Mouse (Mus musculus): ENCODE measurements around the gene Gli1. TPM values are rescaled to one million over a fixed set of nuclear protein-coding genes. Genes with fewer than 3 reads are reported as not detected.
A peak's percentile ranks its signal among the peaks of the same experiment; 100 is the strongest.

The Gli1 gene
- polyA plus RNA-seq, 1 experiment from 2014 or later: 7.6 TPM

DNA sequence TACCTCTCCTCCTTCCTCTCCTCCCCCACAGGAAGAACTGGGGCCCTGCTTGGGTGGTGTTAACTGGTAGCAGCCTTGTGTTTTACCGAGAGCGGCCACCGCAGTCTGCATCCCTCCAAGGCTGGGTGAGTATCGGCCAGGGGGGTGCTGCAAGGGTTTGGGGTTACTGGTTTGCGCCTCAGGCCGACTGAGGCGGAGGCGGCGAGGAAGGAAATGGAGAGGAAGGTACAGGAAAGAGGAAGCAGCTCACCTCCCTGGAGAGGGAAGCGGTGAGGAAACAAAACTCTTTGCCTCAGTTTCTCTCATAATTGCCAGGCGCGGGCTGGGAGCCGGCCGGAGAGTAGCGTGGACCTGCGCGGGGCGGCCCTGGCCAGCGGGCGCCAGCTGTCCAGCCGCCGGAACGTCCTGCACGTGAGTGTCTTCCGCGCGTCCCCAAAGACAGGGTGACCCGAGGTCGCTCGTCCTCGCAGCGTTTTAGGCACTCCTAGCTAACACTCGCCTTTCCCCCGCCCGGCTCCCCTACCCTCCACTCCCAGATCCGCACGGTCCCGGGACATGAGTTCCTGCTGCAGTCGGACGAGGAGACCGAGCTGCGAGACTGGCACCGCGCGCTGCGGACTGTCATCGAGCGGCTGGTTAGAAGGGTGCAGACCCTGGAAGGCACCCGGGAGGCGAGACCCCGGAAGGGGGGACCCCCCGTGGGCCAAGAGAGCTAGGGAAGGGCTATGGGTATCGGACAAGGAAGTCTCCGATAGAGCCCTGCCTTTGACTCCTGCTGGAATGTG, 15.6 kb downstream of the Gli1 start:
- no peaks in the 10 kb centered on the region for H3K36me3 ChIP-seq (ENCODE audit: control insufficient read depth, insufficient read depth, low read length)
- H3K27ac ChIP-seq (ENCODE audit: low read length): no peak overlapping the region
- H3K9ac ChIP-seq (ENCODE audit: low read depth, low read length): peak overlapping the region; percentile 72
- peaks cover 17% of the 10 kb centered on the region for H3K27me3 ChIP-seq (replicated peaks; ENCODE audit: control insufficient read depth, insufficient read depth, low read length)
- peak overlapping the region; percentile 62 for H3K4me3 ChIP-seq (ENCODE audit: low read length)
- H3K4me1 ChIP-seq (ENCODE audit: control insufficient read depth, insufficient read depth, low read length): peaks cover 19% of the 10 kb centered on the region
- H3K9me3 ChIP-seq (ENCODE audit: control insufficient read depth, low read length): no peaks in the 10 kb centered on the region
- ATAC-seq: peak; percentile 55
- WGBS: 2% methylated on average over 54 of the region's 54 CpGs
- peak overlapping the region; percentile 96 for H3K4me2 ChIP-seq (ENCODE audit: low read depth, low read length)

DNA sequence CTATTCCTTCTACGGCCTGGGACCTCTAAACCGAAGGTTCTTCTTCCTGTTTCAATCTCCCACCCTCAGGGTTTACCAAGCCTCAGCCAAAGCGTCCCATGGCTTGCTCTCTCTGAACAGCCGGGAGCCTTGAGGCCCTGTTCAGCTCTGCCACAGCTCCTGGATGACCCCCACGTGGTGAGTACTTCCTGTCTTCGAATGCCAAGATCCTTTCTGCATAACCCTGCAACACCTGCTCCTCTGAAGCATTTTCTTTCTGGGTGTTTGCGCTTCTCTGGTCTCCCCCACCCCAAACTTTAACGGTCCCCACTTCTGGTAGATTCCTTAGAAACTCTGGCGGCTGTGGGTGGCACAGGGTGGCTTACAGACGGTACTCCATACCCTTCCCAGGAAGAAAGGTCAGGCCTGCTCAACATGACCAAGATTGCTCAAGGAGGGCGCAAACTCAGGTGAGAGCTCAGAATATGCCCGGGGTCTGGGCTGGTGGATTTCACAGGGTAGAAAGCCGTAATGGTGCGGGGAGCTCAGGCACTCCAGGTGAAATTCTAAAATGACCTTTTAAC, 16.2 kb downstream of the Gli1 start:
- WGBS: 37% methylated on average over 14 of the region's 14 CpGs
- H3K27ac ChIP-seq (ENCODE audit: low read length): no peak overlapping the region
- peak overlapping the region; percentile 62 for H3K4me3 ChIP-seq (ENCODE audit: low read length)
- ATAC-seq: no peak; the same call in 1 of the 2 replicates
- peaks cover 17% of the 10 kb centered on the region for H3K27me3 ChIP-seq (replicated peaks; ENCODE audit: control insufficient read depth, insufficient read depth, low read length)
- H3K4me2 ChIP-seq (ENCODE audit: low read depth, low read length): peak overlapping the region; percentile 96
- peaks cover 19% of the 10 kb centered on the region for H3K4me1 ChIP-seq (ENCODE audit: control insufficient read depth, insufficient read depth, low read length)
- H3K36me3 ChIP-seq (ENCODE audit: control insufficient read depth, insufficient read depth, low read length): no peaks in the 10 kb centered on the region
- H3K9ac ChIP-seq (ENCODE audit: low read depth, low read length): peak overlapping the region; percentile 72
- no peaks in the 10 kb centered on the region for H3K9me3 ChIP-seq (ENCODE audit: control insufficient read depth, low read length)

- no peaks in the 10 kb centered on the region for H3K9me3 ChIP-seq (ENCODE audit: control insufficient read depth, low read length)
- ATAC-seq: peak; percentile 15; the same call in 1 of the 2 replicates
These were observed 17.3 kb downstream of the Gli1 start for GRCm38 (mm10) chr10:127324495-127324894.

GRCm38 (mm10) chr10:127323131-127323855, 18.5 kb downstream of the Gli1 start:
- Histone ChIP-seq H3K9me3 (ENCODE audit: control insufficient read depth, low read length) (no peaks in the 10 kb centered on the region), H3K36me3 (ENCODE audit: control insufficient read depth, insufficient read depth, low read length) (no peaks in the 10 kb centered on the region), H3K27me3 (replicated peaks; ENCODE audit: control insufficient read depth, insufficient read depth, low read length) (peaks cover 14% of the 10 kb centered on the region), H3K4me1 (ENCODE audit: control insufficient read depth, insufficient read depth, low read length) (peaks cover 19% of the 10 kb centered on the region), H3K4me3 (ENCODE audit: low read length) (peak overlapping the region; percentile 18), H3K4me2 (ENCODE audit: low read depth, low read length) (no peak overlapping the region), H3K9ac (ENCODE audit: low read depth, low read length) (no peak overlapping the region), H3K27ac (ENCODE audit: low read length) (no peak overlapping the region)
- WGBS: 76% methylated on average over 17 of the region's 17 CpGs
- ATAC-seq: no peak

More at GRCm38 (mm10) chr10:127324495-127324894, 17.3 kb downstream of the Gli1 start:
- no peaks in the 10 kb centered on the region for H3K36me3 ChIP-seq (ENCODE audit: control insufficient read depth, insufficient read depth, low read length)
- peaks cover 16% of the 10 kb centered on the region for H3K27me3 ChIP-seq (replicated peaks; ENCODE audit: control insufficient read depth, insufficient read depth, low read length)
- peaks cover 19% of the 10 kb centered on the region for H3K4me1 ChIP-seq (ENCODE audit: control insufficient read depth, insufficient read depth, low read length)
- H3K4me3 ChIP-seq (ENCODE audit: low read length): no peak overlapping the region
- no peak overlapping the region for H3K4me2 ChIP-seq (ENCODE audit: low read depth, low read length)
- H3K27ac ChIP-seq (ENCODE audit: low read length): no peak overlapping the region
- H3K9ac ChIP-seq (ENCODE audit: low read depth, low read length): no peak overlapping the region
- 9% methylated on average over 7 of the region's 7 CpGs for WGBS

- 54% methylated on average over 4 of the region's 4 CpGs for WGBS
- Histone ChIP-seq H3K4me2 (ENCODE audit: low read depth, low read length) (no peak overlapping the region), H3K9me3 (ENCODE audit: control insufficient read depth, low read length) (no peaks in the 10 kb centered on the region), H3K4me1 (ENCODE audit: control insufficient read depth, insufficient read depth, low read length) (peaks cover 19% of the 10 kb centered on the region), H3K27ac (ENCODE audit: low read length) (0 out of 2 replicates have a peak overlapping the region, but pooled peaks have one; percentile 8), H3K36me3 (ENCODE audit: control insufficient read depth, insufficient read depth, low read length) (no peaks in the 10 kb centered on the region), H3K9ac (ENCODE audit: low read depth, low read length) (0 out of 2 replicates have a peak overlapping the region, but pooled peaks have one; percentile 2), H3K4me3 (ENCODE audit: low read length) (no peak overlapping the region), H3K27me3 (replicated peaks; ENCODE audit: control insufficient read depth, insufficient read depth, low read length) (peaks cover 9% of the 10 kb centered on the region)
- ATAC-seq: no peak
These were observed 19.1 kb downstream of the Gli1 start for GRCm38 (mm10) chr10:127322669-127323068.

DNA sequence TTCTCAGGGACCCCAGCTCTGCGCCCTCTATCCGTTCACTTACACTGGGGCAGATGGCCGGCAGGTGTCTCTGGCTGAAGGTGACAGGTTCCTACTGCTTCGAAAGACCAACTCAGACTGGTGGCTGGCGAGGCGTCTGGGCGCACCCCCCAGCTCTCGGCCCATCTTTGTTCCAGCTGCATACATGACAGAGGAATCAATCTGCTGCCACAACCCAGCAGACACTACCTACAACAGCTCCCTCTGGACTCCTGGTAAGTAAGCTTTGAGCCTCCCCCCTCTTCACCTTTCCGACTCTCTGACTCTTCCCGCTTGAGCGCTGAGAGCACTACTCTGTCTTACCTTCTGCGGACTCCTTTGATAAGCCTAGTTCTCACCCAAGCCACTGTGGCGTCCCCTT, 19.6 kb downstream of the Gli1 start:
- no peaks in the 10 kb centered on the region for H3K9me3 ChIP-seq (ENCODE audit: control insufficient read depth, low read length)
- H3K4me2 ChIP-seq (ENCODE audit: low read depth, low read length): no peak overlapping the region
- H3K9ac ChIP-seq (ENCODE audit: low read depth, low read length): no peak overlapping the region
- WGBS: 58% methylated on average over 13 of the region's 13 CpGs
- no peaks in the 10 kb centered on the region for H3K36me3 ChIP-seq (ENCODE audit: control insufficient read depth, insufficient read depth, low read length)
- H3K4me1 ChIP-seq (ENCODE audit: control insufficient read depth, insufficient read depth, low read length): peaks cover 19% of the 10 kb centered on the region
- no peak for ATAC-seq
- no peak overlapping the region for H3K4me3 ChIP-seq (ENCODE audit: low read length)
- no peak overlapping the region for H3K27ac ChIP-seq (ENCODE audit: low read length)
- 0 out of 2 replicates have a peak, but pooled peaks cover 5% of the 10 kb centered on the region for H3K27me3 ChIP-seq (replicated peaks; ENCODE audit: control insufficient read depth, insufficient read depth, low read length)

DNA sequence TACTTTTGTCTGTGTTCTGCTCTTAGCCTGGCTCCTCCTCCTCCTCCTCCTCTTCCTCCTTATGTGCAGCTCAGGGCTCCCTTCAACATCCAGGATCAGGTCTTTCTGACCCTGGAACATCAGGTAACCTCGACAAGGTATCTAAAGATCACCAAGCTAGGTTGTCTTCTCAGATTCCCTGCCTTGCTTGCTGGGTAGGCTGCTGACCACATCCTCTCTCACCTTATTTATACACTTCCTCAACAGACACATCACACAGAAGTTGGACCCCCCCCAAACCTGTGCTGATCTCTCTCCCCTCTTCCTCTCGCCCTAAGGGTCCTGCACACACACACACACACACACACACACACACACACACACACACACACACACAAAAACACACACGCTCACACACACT, 20.2 kb downstream of the Gli1 start, which contains the start of gene Arhgap9:
Gene Arhgap9 (plus strand): TSS at position 344 of the 400 bp plus-strand sequence.
- Histone ChIP-seq H3K36me3 (ENCODE audit: control insufficient read depth, insufficient read depth, low read length) (no peaks in the 10 kb centered on the region), H3K9me3 (ENCODE audit: control insufficient read depth, low read length) (no peaks in the 10 kb centered on the region), H3K4me3 (ENCODE audit: low read length) (no peak within 1 kb of the TSS), H3K4me1 (ENCODE audit: control insufficient read depth, insufficient read depth, low read length) (peaks cover 16% of the 10 kb centered on the region), H3K4me2 (ENCODE audit: low read depth, low read length) (no peak within 1 kb of the TSS), H3K27me3 (replicated peaks; ENCODE audit: control insufficient read depth, insufficient read depth, low read length) (0 out of 2 replicates have a peak, but pooled peaks cover 5% of the 10 kb centered on the region), H3K9ac (ENCODE audit: low read depth, low read length) (0 out of 2 replicates have a peak within 1 kb of the TSS, but pooled peaks have one; percentile 2), H3K27ac (ENCODE audit: low read length) (0 out of 2 replicates have a peak within 1 kb of the TSS, but pooled peaks have one; percentile 8)
- 71% methylated on average over 3 of the region's 3 CpGs for WGBS
- no peak for ATAC-seq

- Histone ChIP-seq H3K36me3 (ENCODE audit: control insufficient read depth, insufficient read depth, low read length) (no peaks in the 10 kb centered on the region), H3K27ac (ENCODE audit: low read length) (no peak overlapping the region), H3K4me3 (ENCODE audit: low read length) (no peak overlapping the region), H3K27me3 (replicated peaks; ENCODE audit: control insufficient read depth, insufficient read depth, low read length) (0 out of 2 replicates have a peak, but pooled peaks cover 2% of the 10 kb centered on the region), H3K4me2 (ENCODE audit: low read depth, low read length) (no peak overlapping the region), H3K9ac (ENCODE audit: low read depth, low read length) (no peak overlapping the region), H3K4me1 (ENCODE audit: control insufficient read depth, insufficient read depth, low read length) (0 out of 2 replicates have a peak, but pooled peaks cover 3% of the 10 kb centered on the region), H3K9me3 (ENCODE audit: control insufficient read depth, low read length) (no peaks in the 10 kb centered on the region)
- WGBS: 73% methylated on average over 7 of the region's 7 CpGs
- ATAC-seq: no peak
These were observed 21.8 kb downstream of the Gli1 start for GRCm38 (mm10) chr10:127319969-127320368.

DNA sequence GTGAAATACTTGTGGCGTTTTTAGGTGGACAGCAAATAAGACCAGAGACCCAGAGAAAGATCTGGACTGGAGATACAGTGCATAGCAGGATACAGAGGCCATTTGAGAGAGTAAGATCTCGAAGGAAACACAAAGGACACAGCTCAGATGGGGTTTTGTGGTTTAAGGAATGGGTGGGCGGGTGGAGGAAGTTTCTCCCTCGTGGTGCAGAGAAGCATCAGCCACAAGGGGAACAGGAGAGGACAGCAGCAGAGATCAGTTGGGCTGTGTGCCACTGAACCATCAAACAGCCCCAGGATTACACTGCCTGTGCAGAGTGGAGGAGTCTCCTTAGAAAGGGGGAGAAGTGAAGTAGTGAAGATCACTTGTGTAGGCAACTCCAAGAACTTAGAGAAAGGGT, 23.8 kb downstream of the Gli1 start:
- WGBS: 39% methylated on average over 4 of the region's 4 CpGs
- H3K4me2 ChIP-seq (ENCODE audit: low read depth, low read length): no peak overlapping the region
- no peaks in the 10 kb centered on the region for H3K36me3 ChIP-seq (ENCODE audit: control insufficient read depth, insufficient read depth, low read length)
- 0 out of 2 replicates have a peak, but pooled peaks cover 3% of the 10 kb centered on the region for H3K4me1 ChIP-seq (ENCODE audit: control insufficient read depth, insufficient read depth, low read length)
- no peak overlapping the region for H3K4me3 ChIP-seq (ENCODE audit: low read length)
- no peaks in the 10 kb centered on the region for H3K27me3 ChIP-seq (replicated peaks; ENCODE audit: control insufficient read depth, insufficient read depth, low read length)
- H3K27ac ChIP-seq (ENCODE audit: low read length): no peak overlapping the region
- ATAC-seq: no peak
- H3K9ac ChIP-seq (ENCODE audit: low read depth, low read length): no peak overlapping the region
- no peaks in the 10 kb centered on the region for H3K9me3 ChIP-seq (ENCODE audit: control insufficient read depth, low read length)
